Mouse (Mus musculus) kidney, adult 2 months (tissue): ENCODE measurements around the gene Acot6. TPM values are rescaled to one million over a fixed set of nuclear protein-coding genes. Genes with fewer than 3 reads are reported as not detected.

Source experiments
- DNase-seq: peaks from one replicate; pipeline ENCODE4 v3.0.0; 2021
- H3K27ac ChIP-seq: fragments of 200-500 bp; 2 replicates; pipeline ENCODE4 v1.5.1; 2012; ENCODE audit warnings: low read depth, low read length, control low read depth, inconsistent platforms; ENCODE audit not compliant: insufficient read depth
- H3K27me3 ChIP-seq: fragments of 200-500 bp; replicated peaks from 2 replicates; pipeline ENCODE4 v1.6.1; 2012; ENCODE audit warnings: mild to moderate bottlenecking, moderate library complexity, low read length, inconsistent platforms; ENCODE audit not compliant: control insufficient read depth, insufficient read depth
- H3K36me3 ChIP-seq: fragments of 200-500 bp; 2 replicates; pipeline ENCODE4 v1.6.1; 2012; ENCODE audit warnings: mild to moderate bottlenecking, moderate library complexity, low read length, inconsistent platforms; ENCODE audit not compliant: control insufficient read depth, insufficient read depth
- H3K4me1 ChIP-seq: fragments of 200-500 bp; 2 replicates; pipeline ENCODE4 v1.6.1; 2011; ENCODE audit warnings: low read length; ENCODE audit not compliant: control insufficient read depth, insufficient read depth
- H3K4me3 ChIP-seq: fragments of 200-500 bp; 2 replicates; pipeline ENCODE4 v1.5.1; 2011; ENCODE audit warnings: mild to moderate bottlenecking, low read depth, low read length, control low read depth; ENCODE audit not compliant: insufficient read depth
- CTCF ChIP-seq: fragments of 200-500 bp; conservative IDR thresholded peaks from 2 replicates; pipeline ENCODE4 v1.5.1; 2011; ENCODE audit warnings: low read depth, mild to moderate bottlenecking, control low read depth, low read length, moderate library complexity, mixed read lengths; ENCODE audit not compliant: insufficient read depth, insufficient read length
- POLR2A ChIP-seq: fragments of 200-500 bp; IDR thresholded peaks from one replicate; pipeline ENCODE4 v1.6.1; 2011; ENCODE audit warnings: low read depth, low read length, control low read depth
- WGBS: fragments of 180-500 bp; shearing (Covaris S2); methylation state at CpG from one replicate; pipeline ENCODE4 v1.1.7; 2018; 5-methylcytosine and 5-hydroxymethylcytosine counted together
- polyA plus RNA-seq: library from polyadenylated mRNA; depleted of rRNA; stranded (reverse); fragments of >200 nt; gene quantifications from 2 replicates; pipeline ENCODE4 v1.2.3, GENCODE M21; 2012

The Acot6 gene
- polyA plus RNA-seq, 1 experiment: 6.9 TPM

- 74% methylated on average over 3 of the region's 3 CpGs for WGBS
- no peaks in the 10 kb centered on the region for H3K27me3 ChIP-seq
- no peak overlapping the region for H3K27ac ChIP-seq
- no peaks in the 10 kb centered on the region for H3K4me1 ChIP-seq
- no peaks in the 10 kb centered on the region for H3K36me3 ChIP-seq
- TF ChIP-seq CTCF: no peak
- H3K4me3 ChIP-seq: no peak overlapping the region
- DNase-seq: no peak
These were observed 6.6 kb downstream of the Acot6 start for GRCm38 (mm10) chr12:84107012-84107411.

- 72% methylated on average over 1 of the region's 1 CpGs for WGBS
- no peaks in the 10 kb centered on the region for H3K27me3 ChIP-seq
- H3K36me3 ChIP-seq: no peaks in the 10 kb centered on the region
- H3K27ac ChIP-seq: no peak overlapping the region
- no peak for DNase-seq
- no peaks in the 10 kb centered on the region for H3K4me1 ChIP-seq
- no peak for TF ChIP-seq CTCF
- TF ChIP-seq POLR2A: no peak
- H3K4me3 ChIP-seq: no peak overlapping the region
These were observed 7.2 kb downstream of the Acot6 start for GRCm38 (mm10) chr12:84107692-84108091.

- Histone ChIP-seq H3K27ac (no peak overlapping the region), H3K4me1 (peaks cover 2% of the 10 kb centered on the region; the same call in 1 of the 2 replicates), H3K4me3 (no peak overlapping the region), H3K36me3 (no peaks in the 10 kb centered on the region), H3K27me3 (no peaks in the 10 kb centered on the region)
- 75% methylated on average over 1 of the region's 1 CpGs for WGBS
- TF ChIP-seq CTCF (no peak), POLR2A (no peak)
- DNase-seq: no peak
These were observed 9.5 kb downstream of the Acot6 start for GRCm38 (mm10) chr12:84109924-84110323.

- no peak overlapping the region for H3K27ac ChIP-seq
- no peak for TF ChIP-seq POLR2A
- no peak for TF ChIP-seq CTCF
- H3K4me1 ChIP-seq: peaks cover 6% of the 10 kb centered on the region; the same call in 1 of the 2 replicates
- no peaks in the 10 kb centered on the region for H3K36me3 ChIP-seq
- no peak overlapping the region for H3K4me3 ChIP-seq
- no peaks in the 10 kb centered on the region for H3K27me3 ChIP-seq
- no peak for DNase-seq
- 92% methylated on average over 4 of the region's 4 CpGs for WGBS
These were observed 10.4 kb downstream of the Acot6 start for GRCm38 (mm10) chr12:84110814-84111213.

GRCm38 (mm10) chr12:84113676-84114075 is 13.2 kb downstream of the Acot6 start:
- WGBS: 27% methylated on average over 6 of the region's 6 CpGs

GRCm38 (mm10) chr12:84114153-84114994 is 13.9 kb downstream of the Acot6 start, which contains the start of gene Dnal1:
Gene Dnal1, plus strand, starts transcription at chr12:84114366.
- Histone ChIP-seq H3K27me3 (no peaks in the 10 kb centered on the region), H3K4me3 (peak within 1 kb of the TSS; percentile 96), H3K27ac (peak within 1 kb of the TSS; percentile 9; the same call in 1 of the 2 replicates), H3K36me3 (no peaks in the 10 kb centered on the region), H3K4me1 (peaks cover 6% of the 10 kb centered on the region; the same call in 1 of the 2 replicates)
- TF ChIP-seq CTCF: no peak
- no peak for TF ChIP-seq POLR2A
- peak; percentile 94 for DNase-seq
- 3% methylated on average over 32 of the region's 35 CpGs for WGBS

More at GRCm38 (mm10) chr12:84113676-84114075, 13.2 kb downstream of the Acot6 start:
- no peaks in the 10 kb centered on the region for H3K27me3 ChIP-seq
- no peak for TF ChIP-seq CTCF
- no peak for TF ChIP-seq POLR2A
- peaks cover 6% of the 10 kb centered on the region; the same call in 1 of the 2 replicates for H3K4me1 ChIP-seq
- no peaks in the 10 kb centered on the region for H3K36me3 ChIP-seq
- no peak for DNase-seq
- no peak overlapping the region for H3K4me3 ChIP-seq
- H3K27ac ChIP-seq: no peak overlapping the region

- Histone ChIP-seq H3K27me3 (no peaks in the 10 kb centered on the region), H3K4me3 (no peak overlapping the region)
These were observed 19.1 kb downstream of the Acot6 start for GRCm38 (mm10) chr12:84119584-84119983.

More at GRCm38 (mm10) chr12:84119584-84119983, 19.1 kb downstream of the Acot6 start:
- Histone ChIP-seq H3K4me1 (peaks cover 6% of the 10 kb centered on the region; the same call in 1 of the 2 replicates), H3K36me3 (no peaks in the 10 kb centered on the region), H3K27ac (no peak overlapping the region)
- DNase-seq: no peak
- TF ChIP-seq POLR2A (no peak), CTCF (no peak)
- WGBS: 93% methylated on average over 5 of the region's 5 CpGs
